Mouse (Mus musculus) urinary bladder, adult 2 months (tissue): ENCODE measurements around the gene Olfr437. TPM values are rescaled to one million over a fixed set of nuclear protein-coding genes. Genes with fewer than 3 reads are reported as not detected.
"Not testable (repeated sequence)": the region's sequence is repeated elsewhere in the genome, so short reads cannot be mapped to it uniquely, and the experiment has no call there.

Source experiments
- DNase-seq: peaks from one replicate; pipeline ENCODE4 v3.0.0; 2022; ENCODE audit warnings: low spot score
- polyA plus RNA-seq: library from polyadenylated mRNA; depleted of rRNA; stranded (reverse); fragments of >200 nt; gene quantifications from 2 replicates; pipeline ENCODE4 v1.2.3, GENCODE M21; 2012; rRNA removed

The Olfr437 gene
- not detected in 2 replicates for polyA plus RNA-seq

DNA sequence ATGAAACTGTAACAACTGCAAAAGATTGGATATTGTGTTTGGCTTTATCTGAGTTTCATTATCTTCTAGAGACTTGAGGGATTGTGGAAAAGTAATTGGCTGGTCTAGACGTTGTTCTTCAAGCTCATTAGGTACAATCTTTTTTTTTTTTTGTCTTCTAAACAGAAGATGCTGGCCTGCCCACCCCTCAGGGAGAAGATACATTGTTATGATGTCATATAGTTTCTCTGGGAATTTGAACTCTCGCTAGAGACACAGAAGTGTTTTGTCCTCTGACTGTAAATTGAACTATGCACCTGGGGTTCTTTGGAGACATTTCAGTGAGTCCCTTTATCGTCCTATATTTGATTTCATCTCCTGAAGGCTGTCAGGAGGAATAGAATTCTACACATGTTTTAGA lies at the start of gene Olfr437:
Gene Olfr437 (plus strand): TSS at position 301 of the 400 bp plus-strand sequence.
- DNase-seq: no peak

DNA sequence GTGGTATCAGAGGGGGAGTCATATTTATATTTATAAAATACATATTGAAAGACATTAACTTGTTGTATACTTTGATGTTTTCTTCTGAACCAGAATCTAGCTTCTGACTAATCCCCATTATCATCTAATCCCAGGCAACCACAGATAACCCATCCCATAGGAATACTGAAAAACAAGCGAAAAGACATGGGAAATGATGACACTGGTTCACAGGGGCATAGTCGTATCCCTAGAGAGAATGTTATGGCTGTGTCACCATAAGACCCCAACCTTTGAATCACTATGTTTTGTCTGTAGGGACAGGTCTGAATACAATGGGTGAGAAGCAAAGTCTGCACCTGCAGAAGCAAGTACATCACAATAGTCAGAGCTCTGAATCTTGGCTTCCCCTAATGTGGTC lies 16.8 kb upstream of the Olfr437 start, which contains the start of gene Olfr237-ps1:
Gene Olfr237-ps1 (plus strand): TSS at position 301 of the 400 bp plus-strand sequence.
- DNase-seq: not testable (repeated sequence)

DNA sequence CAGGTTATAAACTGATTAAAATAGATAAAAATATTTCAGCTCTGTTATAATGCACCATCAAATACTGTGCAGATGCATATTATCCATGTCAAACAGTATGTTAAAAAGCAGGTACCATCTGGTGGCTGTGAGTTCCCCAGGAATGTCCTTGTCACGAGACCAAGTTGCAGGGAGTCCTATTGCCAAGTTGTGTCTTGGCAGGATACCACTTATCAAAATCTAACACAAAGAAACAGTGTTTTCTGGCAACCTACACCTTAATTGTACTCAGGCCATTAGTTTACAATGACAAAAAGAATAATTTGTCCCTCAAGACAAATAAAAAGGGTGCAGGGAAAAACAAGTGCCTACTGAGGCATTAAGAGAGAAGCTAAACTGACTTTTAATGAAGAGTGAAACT lies 3.6 kb upstream of the Olfr437 start:
- no peak for DNase-seq

DNA sequence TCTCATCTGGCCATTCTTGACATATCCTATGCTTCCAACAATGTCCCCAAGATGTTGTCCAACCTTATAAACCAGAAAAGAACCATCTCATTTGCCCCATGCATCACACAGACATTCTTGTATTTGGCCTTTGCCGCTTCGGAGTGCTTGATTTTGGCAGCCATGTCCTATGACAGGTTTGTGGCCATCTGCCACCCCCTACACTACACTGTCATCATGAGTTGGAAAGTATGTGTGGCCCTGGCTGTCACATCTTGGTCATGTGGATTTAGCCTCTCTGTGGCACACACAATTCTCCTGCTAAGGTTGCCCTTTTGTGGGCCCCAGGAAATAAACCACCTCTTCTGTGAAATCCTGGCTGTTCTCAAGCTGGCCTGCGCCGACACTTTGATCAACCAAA lies 4.2 kb downstream of the Olfr437 start:
- DNase-seq: no peak

DNA sequence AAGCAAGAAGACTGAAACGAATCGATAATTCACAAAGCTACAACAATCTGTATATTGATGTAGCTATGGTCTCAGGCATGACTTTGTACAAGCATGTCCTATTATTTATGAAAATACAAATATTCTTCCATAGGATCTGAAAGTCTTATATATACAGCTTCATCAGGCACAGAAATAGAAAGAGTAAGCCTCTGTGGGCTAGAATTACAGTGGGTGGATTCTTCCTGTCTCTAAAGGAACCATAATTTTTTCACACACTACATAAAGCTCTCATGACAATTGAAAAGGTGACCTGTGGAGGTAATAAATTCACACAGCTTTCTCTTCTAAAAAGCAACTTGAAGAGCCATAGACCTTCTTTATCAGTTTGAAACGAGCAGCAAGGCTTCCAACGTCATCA lies 8.8 kb downstream of the Olfr437 start, which contains the start of gene Olfr13:
Gene Olfr13 (plus strand): TSS at position 301 of the 400 bp plus-strand sequence.
- DNase-seq: no peak

DNA sequence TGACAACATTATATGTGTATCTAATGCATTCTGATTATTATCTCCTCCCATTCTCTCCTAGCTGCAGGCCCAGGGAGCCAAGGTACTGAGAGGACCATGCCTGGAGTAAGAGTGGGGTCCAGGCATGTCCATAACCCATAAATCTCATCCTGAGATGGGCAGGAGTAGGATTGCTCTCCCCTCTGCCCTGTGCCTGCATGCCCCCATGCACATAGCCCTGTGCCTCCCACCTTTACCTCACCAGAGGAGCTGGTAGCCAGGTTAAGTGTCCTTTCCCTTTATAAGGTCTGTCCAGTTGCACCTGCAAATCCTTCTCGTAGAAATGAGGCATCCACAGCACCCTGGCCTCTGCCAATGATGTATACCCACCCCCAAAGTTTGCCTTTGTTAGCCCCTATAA lies 15.0 kb downstream of the Olfr437 start:
- no peak for DNase-seq

DNA sequence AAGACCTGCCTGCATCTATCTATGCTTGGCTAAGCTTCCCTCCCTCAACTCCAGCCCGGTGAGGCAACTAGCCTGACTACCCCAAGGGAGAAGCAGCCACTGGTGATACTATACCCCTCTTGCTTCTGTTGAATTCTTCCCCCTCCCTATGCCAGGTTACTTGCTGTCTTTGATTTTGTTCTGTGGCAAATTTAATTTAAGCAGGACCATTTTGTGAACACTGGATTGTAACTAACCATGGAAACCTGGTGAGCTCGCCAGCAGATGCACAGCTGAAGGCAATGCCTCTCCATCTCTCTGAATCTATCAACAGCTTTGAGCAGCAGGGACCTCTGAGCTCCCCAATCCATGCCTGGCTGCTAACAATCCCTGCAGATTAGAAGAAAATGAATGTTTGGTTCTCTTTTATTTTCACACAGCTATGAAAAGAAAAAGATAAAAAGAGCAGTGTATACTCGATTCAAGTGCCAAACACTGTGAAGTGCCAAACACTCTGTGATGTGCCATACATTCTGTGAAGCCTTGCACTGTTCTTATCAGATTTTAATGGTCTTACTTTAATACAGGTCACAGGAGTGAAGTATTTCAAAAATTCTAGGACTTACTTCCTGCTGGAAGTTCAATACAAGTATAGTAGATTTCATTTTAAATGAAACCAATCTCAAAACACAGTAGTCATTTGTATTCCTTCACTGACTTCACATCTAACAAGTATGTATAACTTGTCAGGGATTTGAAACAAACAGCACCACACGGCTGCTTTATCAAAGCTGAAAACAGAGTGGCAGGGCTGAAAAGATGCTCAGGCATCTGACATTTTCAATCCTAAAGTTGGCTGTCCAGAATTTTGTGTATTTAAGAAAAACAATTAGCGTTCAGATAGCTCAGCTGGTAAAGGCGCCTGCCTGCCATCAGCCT lies 15.8 kb downstream of the Olfr437 start:
- DNase-seq: no peak

DNA sequence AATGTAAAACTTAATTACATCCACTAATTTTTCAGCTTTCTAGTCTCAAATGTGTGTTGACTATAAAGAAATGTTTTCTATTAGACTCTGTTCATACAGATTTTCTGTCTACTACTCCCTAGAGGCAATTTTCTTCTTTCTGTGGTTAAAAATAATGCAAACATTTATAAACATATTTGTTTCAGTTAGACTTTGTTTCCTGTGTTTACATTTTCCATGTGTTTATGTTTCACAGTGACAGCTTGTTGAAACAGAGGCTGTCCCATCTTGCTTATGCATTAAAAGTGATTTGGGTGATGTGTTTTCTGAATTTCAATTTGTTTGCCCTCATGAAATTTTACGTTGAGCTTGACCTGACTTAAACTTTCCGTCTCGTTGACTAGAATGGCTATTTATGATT lies 27.9 kb downstream of the Olfr437 start:
- DNase-seq: no peak

DNA sequence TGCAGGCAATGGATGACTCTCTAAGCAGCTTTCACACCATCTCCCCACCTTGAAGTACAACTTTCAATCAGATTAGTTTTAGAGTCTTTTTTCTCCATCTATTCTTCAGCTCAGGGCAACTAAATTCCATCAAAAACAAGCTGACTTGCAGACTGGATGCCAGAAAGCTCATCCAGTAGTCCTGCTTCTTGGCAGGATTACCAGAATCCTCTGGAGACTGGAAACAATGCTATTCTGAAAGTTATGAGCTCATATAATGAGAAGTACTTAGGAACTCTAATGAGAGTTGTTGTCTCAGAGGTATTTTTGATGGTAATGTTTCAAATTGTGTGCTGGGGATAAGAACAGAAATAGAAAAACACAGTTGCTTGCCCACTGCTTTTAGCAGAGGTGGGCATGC lies 33.7 kb downstream of the Olfr437 start, which contains the start of gene Olfr435:
Gene Olfr435 (plus strand): TSS at position 366 of the 400 bp plus-strand sequence.
- no peak for DNase-seq

DNA sequence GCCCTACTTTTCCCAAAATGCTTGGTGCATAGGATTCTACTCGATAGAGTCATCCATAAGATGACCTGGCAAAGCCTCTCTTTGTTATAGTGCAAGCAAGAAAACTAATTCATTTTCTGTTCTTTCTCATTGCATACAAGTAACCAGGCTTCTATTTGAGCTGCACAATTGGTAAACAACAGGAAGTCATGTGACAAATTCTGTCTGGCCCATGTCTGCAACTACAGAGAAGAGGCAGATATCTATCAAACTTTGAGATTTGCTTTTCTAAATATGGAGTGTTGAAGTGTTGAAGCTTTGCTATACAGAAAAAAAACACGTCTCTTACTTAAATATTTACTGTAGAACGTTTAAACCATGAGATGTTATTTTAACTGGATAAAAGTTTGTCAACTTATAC lies 35.0 kb downstream of the Olfr437 start:
- DNase-seq: no peak

DNA sequence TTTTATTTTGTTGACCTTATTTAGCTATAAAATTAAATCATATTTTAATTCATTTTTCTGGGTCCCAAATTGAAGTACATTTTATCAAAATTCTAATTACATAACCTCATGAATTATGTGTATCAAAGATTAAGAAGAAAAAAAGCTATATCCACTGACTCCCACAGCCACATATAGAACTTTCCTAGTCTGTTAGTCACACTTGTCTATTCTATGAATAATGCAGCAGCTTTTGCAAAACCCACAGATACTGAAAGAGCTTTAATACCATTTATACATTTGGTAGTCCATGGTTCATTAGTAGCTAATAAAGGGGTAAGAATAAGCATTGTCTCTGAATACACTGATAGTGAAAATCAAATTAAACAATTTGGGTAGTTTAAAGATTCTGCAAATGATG lies 39.7 kb downstream of the Olfr437 start:
- no peak for DNase-seq

DNA sequence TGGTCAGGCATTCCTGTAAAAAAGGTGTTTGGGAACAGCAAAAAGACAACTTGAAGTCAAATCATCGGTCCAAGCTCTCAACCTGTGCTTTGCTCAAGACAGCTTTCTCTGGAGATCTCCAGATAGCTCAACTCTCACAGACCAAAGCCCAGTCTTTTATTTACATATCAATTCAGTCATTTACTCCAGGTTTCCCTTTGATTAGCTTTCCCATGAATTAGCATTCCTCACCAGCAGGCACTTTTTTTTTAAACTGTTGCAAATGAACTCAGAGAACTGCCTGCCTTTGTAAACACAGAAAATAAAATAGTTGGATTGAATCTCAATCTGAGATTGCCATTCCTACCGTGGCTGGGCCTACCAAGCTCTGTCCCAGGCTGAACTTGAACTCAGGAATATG lies 42.3 kb downstream of the Olfr437 start:
- no peak for DNase-seq

DNA sequence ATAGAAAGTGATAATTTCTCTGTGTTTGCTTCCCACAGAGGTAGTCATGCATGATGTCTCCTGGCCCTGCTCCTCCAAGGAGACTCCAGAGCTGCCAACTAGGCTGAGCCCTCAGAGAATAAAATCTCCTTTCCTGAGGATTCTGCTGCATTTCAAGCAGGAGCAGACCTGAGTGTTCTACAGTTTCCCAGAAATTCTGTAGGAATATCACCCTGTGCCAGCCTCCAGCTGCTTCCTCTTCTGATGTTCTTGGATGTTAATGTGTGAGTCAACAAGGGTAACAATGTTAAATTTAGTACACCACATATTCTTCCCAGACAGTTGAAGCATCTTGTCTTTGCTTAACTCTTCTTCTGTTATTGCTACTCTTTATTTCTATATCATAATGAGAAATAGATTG lies 49.8 kb downstream of the Olfr437 start, which contains the start of gene Olfr434:
Gene Olfr434 (plus strand): TSS at position 149 of the 400 bp plus-strand sequence.
- DNase-seq: not testable (repeated sequence)

Other genes starting within 250 kb of the Olfr437 start
- not detected in 2 replicates for gene Olfr446, start 241.9 kb upstream of the Olfr437 start, polyA plus RNA-seq
- gene Olfr444, start 214.2 kb upstream of the Olfr437 start, polyA plus RNA-seq: not detected in 2 replicates
- not detected in 2 replicates for gene Olfr441, start 56.9 kb upstream of the Olfr437 start, polyA plus RNA-seq
- not detected in 2 replicates for gene Olfr237-ps1, start 16.7 kb upstream of the Olfr437 start, polyA plus RNA-seq
- gene Olfr13, start 8.9 kb downstream of the Olfr437 start, polyA plus RNA-seq: not detected in 2 replicates
- gene Olfr435, start 33.9 kb downstream of the Olfr437 start, polyA plus RNA-seq: not detected in 2 replicates
- gene Olfr434, start 49.7 kb downstream of the Olfr437 start, polyA plus RNA-seq: not detected in 2 replicates
- gene Olfr47, start 68.2 kb downstream of the Olfr437 start, polyA plus RNA-seq: not detected in 2 replicates
- 41.3 and 43.3 TPM in 2 replicates for gene Arhgef5, start 102.3 kb downstream of the Olfr437 start, polyA plus RNA-seq
- 0.12 and 0.18 TPM in 2 replicates for gene Nobox, start 146.3 kb downstream of the Olfr437 start, polyA plus RNA-seq